Mouse (Mus musculus) kidney, adult 11 months (tissue): ENCODE data around the gene Ptprk.

Experiments used
- DNase-seq: peaks from one replicate; pipeline ENCODE4 v3.0.0; 2022

Gene Ptprk

DNA sequence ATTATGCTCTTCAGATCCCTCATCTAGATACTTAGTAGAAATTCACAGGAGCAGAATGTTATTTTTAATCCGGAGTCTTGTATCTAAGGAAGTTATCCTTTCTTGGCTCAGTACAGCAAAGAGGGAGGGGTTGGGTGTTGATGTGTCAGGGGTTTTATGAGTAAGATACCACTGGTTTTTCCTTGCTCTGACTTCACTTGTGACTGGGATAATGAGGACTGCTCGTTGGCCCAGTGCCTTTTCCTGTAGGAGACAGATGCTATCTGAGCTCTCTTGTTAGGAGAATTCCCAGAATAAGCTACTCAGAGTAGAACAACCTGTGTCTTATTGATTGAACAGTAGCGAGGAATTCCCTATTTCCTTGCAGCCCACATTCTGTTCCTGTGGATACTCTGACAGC lies 39.3 kb downstream of the Ptprk start:
- DNase-seq = no peak

DNA sequence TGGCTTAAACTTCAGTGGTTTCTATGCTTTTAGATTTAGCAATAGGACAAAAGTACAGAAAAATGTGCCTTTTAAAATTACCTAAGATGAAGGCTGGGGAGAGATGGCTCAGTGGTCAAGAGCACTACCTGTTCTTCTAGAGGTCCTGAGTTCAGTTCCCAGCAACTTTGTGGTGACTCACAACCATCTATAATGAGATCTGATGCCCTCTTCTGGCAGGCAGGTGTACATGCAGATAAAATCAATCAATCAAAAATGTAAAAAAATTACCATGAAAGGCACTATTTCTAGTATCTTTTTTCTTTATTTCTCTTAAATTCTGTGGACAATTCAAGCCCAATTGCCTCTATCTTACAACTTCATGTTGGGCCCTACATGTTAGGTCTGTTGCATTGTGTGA lies 42.4 kb downstream of the Ptprk start:
- no peak for DNase-seq

DNA sequence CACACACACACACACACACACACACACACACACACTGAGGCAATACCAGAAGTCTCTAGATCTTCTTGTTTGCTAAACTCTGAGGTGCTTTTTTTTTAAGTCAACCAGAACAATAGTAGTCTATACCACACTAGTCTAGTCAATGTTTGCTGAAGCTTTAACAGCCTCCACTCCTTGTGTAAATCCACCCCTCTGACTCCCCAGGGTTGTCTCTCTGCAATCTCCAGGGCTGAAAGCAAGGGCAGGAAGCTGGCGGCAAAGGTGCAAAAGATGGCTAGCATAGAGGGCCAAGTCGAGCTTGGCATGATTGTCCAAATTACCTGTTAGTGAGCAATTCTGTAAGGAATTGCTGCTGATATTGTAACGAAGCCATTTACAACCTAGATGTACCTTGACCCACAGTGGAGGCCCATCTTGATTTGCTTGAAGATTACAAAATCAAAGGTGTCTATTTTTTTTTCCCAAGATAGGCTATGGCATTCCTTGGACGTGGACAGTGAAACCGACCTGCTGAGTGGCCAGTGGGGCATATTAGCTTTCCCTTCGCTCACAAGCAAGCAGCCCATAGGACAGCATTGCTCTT lies 44.3 kb downstream of the Ptprk start:
- no peak for DNase-seq

DNA sequence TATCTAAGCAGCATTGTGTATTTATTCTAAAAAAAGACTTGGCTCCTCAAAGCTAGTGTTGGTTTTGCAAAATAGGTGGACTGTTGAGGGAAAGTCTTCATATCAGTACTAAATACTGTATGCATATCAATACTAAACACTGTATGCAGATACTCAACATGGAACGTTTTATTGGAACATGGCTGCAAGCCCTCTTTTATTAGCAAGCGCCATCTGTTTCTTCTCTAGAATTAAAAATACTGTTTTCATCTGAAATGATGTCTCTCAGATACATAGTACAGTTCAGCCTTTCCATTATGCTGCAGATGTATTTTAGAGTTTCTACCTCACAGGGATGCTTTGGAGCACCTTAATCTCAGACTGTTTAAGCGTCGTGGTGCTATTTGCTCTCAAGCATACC lies 49.3 kb downstream of the Ptprk start:
- DNase-seq = no peak

DNA sequence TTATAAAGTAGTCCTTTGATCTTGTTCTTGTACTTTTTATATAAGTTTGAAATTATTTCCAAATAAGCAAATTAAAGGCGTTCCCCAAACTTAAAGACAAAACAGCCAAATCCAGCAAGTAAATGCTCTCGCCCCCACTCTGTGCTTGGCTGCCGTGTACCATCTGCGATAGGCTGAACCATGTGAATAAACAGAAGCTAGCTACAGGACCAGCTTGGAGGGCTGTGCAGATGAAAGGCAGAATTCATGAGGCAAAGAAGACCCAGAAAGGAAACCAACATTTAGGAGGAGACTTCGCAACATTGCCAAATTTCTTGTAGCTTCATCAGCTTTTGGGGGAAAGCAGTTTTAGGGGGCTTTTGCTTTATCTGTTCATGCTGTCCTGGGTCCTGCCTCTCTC lies 53.4 kb downstream of the Ptprk start:
- DNase-seq = no peak

DNA sequence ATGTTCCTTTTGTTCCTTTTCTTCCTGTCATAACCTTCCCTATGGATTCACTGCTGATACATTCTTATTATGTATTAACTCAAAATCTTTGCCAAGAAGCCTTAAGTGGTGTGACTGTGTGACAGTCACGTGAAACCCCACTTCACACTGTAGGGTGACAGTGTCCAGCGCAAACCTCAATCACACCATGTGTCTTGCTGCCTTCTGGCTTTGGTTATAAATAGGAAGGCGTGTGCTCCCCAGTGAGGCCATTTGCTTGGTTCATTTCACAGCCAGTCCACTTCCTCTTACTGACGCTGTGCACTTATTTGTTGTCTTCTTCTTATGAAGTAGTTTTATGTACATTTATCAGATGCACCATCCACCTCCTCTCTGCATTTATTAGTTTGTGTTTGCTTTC lies 53.8 kb downstream of the Ptprk start:
- DNase-seq = no peak

DNA sequence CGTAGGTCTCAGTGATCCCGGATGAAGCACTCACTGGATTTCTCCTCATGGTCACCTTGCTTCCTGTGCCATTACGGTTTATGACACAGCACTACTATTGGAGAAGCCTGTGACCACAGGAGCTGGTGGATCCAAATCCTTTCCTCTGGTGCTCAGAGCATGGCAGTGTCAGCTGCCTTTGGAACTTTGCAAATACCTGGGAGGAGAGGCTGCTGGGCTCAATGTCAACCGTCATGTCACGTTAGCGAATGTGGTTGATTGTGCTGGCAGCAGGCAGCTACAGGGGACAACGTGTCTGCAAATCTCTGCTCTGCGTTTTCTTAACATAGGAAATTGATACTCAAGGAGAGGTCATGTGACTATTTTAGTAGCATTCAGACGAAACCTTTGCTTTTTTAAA lies 55.8 kb downstream of the Ptprk start:
- DNase-seq = no peak

DNA sequence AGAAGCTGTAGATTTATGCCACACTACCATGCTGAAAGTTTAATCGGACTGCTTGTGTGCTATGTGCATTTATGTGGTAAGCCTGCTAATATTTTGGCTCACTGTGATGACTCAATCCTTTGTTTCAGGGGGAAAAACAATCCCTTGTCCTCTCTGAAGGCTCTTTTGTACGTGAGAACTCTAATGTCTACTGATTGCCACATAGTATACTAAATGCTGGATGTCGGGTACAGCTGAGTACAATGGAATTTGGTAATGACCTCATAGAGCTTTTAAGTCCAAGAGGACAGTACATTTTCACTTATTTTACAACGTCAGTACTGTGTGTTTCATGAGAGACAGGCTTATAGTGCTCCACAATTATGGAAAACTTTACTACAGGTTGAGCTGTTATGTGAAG lies 59.1 kb downstream of the Ptprk start:
- no peak for DNase-seq

DNA sequence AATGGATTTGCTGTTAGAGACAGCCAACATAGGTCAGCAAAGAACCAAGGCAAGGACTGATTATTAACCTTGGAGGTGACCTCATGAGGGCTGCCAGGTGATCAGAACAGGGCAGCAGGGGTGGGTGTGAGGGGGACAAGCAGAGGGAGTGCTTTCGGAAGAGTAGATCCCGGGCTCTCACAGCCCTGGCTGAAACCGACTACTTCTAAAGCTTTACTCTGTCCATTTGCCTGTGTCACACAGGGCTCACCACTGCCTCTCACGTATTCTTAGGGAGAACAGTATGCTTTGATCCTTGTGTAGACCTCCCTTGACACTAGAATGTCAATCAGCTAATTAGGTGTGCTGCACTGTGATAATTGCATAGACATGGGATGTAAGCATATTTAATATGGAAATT lies 63.8 kb downstream of the Ptprk start:
- peak; percentile 21 for DNase-seq

DNA sequence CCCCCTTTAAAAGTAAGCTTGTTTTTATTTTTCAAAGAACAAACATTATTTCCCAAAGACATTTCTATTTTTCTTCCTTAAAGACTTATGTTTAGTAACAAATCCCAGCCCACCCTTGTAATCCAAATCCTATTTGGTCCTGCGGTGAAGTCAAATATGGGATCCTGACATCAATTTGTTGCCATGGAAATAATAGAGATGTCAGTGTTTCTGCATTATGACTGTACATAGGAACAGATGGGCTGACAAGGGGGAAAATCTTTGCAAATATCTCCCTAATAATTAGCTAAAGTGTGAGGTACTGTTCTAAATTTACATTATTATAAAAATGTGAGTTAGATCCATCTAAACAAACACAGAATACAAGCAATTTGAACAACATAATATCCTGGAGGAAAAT lies 69.8 kb downstream of the Ptprk start:
- DNase-seq = no peak

DNA sequence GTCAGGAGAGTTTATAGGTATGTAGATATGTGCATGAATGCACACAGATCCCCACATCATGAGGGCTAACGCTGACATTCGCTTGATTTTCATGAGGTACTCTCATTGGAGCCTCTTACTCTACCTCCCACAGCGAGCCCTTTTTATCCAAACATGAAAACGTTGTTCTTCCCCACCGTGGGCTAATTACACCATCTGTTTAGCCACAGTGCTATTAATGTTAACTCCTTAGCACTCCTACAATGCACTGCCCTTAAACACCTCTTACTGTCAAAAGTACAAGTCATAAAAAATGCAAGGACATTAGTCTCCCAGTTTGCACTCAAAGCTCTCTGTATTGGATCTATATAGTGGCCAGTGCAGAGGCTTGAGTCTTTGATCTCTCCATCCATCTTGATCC lies 70.7 kb downstream of the Ptprk start:
- no peak for DNase-seq

DNA sequence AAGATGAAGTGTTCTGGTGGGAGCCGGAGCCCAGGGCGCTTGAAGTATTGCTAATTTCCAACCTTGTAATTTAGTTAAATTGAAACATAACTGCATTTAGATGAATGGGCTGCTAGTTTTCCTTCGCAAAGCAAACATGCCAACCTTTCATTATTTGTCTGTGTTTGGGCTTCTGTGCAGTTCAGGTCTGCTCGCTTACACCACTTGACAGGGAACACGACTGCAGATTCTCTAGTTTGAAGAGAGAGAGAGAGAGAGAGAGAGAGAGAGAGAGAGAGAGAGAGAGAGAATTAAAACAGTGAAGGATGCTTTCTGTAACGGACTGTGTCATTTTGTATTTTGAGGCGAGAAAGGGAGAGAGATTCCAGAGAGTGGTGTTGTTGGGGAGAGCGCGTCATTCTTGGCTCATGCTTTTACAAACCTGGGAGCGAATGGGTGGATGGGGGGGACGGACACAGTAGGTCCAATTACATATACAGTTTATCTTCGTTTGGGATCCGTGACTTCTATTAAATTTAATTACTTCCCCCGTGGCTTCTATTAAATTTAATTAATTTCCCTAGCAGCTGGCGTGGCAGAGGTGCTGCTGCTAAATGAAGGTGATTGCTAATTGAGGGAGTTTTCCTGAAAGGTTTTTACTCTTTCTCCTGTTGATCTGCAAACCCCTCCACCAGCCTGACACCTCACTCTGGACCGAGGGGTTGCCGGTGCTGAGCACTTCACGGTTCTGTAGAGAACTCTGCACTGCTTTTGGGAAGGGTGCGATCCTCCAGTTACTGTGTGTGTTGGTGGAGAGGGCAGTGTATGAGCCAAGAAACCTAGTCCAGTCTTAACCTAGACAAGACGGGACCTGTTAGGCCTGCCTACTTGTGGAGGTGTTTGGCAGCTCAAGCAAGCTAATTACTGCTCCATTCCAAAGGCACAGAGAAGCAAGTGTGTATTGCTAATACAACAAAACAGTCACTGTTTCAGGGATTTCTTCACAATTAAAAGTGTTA lies 81.4 kb downstream of the Ptprk start:
- no peak for DNase-seq

DNA sequence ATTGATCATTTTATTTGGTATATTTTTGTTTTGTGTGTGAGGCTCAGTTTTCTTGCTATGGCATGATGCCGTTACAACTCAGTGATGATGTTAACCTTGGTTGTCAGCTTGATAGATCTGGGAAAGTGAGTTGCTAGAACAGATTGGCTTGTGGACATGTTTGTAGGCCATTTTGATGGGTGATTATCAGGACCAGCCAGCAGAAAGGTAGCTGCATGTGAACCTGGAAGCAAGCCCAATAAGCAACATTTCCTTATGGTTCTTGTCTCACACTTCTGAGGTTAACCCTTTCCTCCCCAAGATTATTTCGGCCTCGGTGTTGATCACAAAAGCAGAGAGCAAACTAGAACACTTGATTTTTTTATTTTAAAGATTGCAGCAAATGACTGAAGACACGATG lies 85.1 kb downstream of the Ptprk start:
- DNase-seq = no peak

DNA sequence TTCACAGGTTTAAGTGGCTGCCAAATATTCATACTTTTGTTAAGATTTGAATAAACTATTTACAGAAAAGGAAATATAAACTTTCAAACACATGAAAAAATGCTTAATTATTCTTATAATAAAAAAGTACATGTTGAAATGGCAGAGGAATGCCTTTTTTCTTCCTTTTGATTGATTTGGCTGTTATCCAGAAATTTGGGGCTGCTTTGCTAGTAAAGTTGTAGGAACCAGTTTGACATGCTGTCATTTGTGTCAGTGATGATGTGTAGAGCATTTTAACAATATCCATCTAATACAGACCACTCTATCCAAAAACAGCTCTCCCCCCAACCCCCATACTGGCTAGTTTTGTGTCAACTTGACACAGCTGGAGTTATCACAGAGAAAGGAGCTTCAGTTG lies 86.7 kb downstream of the Ptprk start:
- DNase-seq = no peak

DNA sequence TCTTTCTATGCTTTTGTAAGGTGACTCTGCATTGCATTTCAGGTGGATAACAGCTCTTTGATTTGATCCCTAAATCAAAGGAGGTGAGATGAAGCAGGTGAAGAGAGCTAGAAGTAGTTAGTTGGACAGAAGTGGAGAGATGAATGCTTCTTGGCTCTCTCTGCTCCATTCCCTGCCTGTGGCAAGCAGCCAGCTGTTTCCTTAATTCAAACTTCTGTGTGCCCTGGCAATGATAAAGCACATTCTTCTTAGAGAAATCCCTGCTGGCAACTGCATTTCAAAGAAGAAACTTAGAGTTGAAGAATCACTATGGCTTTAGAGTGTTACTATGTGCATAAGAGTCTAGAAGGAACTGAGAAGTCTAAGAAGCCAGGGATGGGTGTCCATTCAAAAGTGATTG lies 89.6 kb downstream of the Ptprk start:
- no peak for DNase-seq

DNA sequence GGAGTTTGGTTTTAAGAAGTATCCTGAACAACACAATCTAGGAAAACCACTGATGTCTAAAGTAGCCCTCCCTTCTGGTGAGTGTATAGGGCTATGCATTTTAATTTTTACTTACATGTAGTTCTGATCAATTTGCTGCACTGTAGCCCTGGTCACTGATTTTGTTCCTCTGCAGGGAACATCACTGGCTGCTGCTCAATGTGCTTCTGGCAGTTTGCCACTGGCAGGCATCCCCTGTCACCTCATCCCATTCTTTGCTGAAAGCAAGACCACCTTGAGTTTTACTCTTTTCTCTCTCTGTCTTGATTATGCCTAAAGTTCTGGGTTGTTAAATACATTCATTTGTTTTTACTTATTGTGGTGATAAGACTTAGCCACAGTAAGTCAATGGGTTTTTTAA lies 90.1 kb downstream of the Ptprk start:
- DNase-seq = no peak

DNA sequence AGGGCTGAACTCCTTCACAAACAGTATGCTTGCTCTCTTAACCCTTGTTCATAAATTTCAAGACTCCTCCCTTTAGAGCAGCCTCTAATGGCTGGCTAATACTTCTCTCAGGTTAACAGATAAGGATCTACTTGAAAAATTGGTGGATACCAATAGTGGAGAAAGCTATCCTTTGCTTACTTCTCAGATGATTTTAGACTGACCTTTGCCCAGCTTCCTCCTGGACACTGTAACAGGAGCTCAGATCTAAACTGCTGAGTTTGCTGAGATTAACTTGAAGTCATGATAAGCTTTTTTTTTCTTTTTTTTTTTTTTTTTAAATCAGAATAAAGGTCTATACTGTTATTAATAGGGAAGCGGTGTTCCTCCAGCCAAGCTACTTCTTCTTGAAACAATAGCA lies 92.0 kb downstream of the Ptprk start:
- no peak for DNase-seq

DNA sequence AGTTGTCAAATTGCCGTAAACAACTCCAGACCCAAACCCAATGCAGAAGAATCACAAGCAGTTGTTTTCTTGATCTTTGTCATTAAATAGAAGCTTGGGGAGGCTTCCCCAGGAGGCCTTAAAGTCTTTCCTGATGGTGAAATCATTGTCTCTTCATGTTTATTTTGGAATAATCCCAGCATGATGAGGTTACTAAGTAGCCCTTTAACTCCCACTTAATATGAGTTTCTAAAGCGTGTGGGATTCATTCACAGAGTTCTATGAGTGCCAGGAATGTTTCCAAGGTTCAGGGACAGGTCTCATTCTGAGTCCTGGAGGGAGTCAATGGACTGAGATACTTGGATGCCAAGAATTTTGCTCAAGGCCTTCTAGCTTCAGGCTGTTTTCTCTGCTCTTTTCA lies 92.5 kb downstream of the Ptprk start:
- DNase-seq = peak; percentile 19

DNA sequence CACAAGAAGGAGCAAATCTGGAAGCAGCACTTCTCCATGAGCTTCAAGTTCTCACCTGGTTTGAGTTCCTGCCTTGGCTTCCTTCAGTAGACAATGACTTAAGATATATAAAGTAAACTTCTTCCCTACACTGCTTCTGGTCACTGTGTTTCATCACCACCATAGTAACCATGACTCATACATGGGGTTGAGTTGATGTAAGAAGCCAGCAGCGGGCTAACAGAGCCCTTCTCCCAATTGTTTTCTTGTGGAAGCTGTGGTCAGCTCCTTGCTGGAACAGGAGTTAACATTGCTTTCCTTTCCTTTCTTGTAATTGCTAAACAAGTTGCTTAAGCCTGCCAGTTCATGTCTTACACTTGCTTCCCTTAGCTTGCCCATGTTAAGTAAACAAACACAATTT lies 96.6 kb downstream of the Ptprk start:
- DNase-seq = no peak

DNA sequence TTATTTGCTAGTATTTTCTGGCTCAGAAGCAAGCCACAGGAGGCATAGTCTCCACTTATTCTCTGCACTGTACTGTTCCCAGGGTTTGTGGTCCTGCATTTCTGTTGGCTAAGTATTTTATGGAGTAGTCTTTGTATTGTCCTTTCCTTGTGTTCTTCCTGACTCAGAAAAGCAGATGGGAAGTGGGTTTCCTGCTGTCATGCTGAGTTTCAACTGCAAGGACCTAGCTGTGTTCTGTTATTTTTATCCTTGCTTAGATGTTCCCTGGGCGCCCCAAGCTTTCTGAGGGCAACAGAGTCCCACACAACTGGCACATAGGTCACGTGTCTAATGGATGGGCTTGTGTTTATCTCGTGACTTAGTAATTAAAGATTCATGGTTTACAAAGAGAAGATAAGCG lies 104.3 kb downstream of the Ptprk start:
- no peak for DNase-seq

DNA sequence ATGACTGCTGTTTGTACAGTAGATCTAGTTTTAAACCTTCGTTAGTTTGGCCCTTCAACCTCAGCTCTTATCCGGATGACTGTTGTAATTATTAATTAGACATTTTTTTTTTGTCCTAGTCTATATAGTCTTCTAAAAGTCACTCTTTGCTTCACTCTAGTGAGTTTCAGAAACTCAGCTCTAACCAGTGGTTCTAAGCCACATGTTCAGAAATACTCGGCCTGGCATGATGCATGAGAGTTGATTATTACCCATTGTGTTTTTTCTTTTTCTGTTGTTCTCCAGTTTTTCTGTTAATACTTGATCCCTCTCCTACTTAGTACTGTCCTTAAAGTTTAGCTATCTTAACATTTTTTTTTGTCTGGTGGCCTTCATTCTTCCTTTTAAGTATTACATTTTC lies 107.5 kb downstream of the Ptprk start:
- DNase-seq = no peak

DNA sequence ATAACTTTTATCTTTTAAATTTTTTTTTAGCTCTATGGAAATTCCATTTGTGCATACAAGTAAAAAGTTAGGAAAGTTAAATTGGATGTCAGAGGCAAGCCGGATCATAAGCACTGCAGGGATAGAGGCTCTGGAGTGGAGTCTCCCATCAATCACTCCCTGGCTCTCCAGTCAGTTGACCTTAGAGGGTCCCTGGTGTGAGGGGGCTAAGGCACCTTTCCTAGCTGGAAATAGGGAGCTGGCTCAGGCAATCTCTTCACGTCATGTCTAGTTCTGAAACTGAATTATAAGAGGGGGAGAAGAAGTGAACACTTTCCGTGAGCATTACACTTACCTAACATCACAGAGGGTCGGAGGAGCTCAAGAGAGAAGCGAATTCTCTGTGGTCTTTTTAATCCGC lies 110.1 kb downstream of the Ptprk start:
- DNase-seq = no peak

DNA sequence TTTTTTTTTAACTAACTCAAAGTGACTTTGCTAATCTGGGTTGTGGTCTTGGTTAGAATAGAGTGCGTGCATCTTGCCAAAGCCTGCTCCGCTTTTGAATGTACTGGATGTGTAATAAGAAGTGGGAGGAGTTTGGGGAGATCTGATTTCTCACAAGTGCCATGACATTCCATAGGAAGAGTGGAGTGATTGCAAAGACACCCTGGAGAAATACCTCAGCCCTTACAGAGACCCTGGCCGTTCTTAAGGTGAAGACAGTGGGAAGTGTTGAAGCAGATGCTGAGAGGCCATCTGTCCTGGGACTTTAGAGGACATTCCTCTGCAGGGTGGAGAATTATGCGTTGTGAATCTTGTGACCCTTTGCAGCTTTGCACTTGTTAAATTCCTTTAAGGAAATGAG lies 110.7 kb downstream of the Ptprk start:
- DNase-seq = no peak

DNA sequence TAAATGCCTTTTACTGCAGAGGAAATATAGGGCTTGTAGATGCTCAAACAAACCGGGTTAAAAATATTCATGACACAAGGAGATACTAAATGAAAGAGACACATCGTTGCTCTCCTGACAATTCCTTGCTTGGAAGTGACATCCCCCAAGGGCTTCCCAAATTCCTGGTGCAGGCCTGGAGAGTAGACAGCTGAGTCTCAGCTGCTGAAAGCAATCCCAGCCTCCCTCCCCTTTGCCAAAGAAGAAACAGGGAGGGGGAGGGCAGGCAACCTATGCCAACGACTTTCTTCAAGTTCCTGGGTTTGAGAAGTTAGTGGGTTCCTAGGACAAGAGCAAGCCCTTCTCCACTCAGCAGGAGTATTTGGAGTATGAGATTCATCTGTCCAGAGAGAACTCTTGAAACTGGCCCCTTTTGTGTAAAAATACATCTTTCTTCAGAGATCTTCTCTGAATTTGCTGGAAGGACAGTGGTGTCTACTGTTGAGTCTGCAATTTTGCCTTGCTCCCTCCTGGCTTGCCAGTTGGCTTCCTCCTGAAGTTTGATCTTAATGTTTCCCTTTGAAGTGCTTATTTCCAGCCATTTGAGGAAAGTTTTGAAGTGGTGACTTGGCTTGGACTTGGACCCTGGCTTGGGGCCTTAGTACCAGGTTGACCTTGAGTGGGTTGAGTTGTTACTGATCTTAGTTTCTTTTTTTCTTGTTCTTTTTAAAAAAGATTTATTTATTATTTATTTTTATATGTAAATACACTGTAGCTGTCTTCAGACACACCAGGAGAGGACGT lies 111.6 kb downstream of the Ptprk start:
- DNase-seq = no peak
